Mouse (Mus musculus) CD4-positive helper T cell, adult 2 months (primary cell): Measurements from ENCODE around the gene Lgi4.
A peak's percentile ranks its signal among the peaks of the same experiment; 100 is the strongest.

ENCODE experiments used
- DNase-seq: peaks from one replicate; pipeline ENCODE4 v3.0.0-alpha.2; 2012; ENCODE audit warnings: low read depth, missing footprints, low spot score

Gene Lgi4

DNA sequence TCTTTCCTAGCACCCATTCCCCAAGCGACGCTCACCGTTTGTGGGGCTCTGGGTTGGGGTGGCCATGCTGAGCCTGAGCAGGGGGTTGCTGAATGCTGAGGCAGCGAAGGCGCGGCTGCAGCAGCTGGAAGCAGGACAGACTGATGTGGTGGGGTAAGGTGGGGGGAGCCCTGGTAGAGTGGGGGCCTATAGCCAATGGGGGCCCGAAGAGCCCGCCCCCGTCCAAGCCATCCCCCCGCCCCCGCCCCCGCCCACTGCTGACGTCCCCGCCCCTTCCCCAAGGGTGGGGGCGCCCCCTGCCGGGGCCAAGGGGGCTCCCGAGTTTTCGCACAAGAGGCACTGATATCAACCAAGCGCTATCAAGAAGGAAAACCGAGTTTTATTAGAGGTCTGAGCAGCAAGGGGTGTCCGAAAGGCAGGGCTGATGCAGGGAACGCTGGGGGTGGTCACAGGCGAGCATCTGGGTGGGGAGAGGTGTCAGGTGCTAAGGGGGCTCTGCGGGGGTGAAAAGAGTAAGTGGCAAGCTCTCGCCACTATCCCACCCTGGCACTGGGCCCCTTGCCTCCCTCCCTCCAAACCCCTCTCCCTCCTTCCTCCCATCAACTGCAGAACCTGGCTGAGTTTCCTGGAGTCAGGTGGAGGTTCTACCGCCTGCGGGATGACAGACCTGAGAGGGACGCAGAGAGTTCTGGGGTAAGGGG lies 7.7 kb upstream of the Lgi4 start, which contains the start of gene Fxyd7:
Gene Fxyd7 (minus strand): TSS at position 147 of the 701 bp plus-strand sequence.
- peak; percentile 38 for DNase-seq

DNA sequence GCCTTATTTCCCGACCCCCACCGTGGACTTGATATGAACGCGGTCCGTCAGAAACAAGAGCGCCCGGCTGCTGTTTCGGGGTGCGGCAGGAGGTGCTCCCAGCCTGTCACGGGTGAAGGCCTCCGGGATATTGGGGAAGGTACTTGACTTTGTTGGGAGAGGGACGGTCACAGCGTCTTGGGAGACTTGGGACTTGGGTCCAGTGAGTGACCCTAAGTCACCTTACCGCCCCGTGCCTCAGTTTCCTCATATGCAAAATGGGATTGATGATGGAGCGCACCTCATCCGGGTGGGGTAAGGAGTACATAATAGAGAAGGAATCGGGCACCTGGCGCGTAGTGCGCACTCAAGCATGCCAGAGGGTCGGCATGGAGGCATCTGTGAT lies 6.9 kb upstream of the Lgi4 start:
- no peak for DNase-seq

DNA sequence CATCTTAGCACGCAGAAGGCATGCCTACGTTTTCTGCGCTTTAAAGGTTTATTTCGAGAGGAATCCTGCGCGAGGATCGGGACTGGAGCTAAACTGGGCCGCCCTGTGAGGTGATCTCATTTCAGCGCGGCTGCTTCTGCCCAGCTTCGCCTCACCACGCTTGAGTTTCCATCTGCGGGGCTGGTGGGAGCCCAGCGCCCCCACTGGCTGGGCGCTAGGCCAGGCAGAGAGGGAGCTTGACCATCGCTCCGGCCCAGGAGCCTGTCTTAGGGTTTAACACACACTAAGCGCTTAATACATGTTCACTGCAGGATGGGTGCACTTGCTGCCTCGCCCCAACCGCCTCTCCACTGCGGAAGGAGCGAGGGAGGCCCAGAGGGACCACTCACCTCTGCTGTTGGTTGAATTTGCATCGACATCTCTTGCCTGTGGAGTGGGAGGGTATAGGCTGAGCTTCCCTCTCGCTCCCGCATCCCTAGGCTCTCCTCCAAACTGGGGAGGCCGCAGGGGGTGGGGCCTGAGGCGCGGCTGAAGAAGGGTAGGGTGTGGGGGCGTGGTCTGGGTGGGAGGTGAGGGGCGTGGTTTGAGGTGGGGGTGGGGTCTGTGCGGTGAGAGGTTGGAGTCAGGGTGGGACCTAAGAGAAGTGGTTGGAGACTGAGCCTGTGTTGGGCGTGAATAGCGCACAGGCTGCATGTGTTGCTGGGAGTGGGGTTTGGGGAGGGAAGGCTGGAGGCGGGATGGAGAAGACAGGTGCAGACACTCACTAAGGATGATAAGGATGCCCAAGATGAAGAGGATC lies 6.3 kb upstream of the Lgi4 start:
- peak; percentile 51 for DNase-seq

DNA sequence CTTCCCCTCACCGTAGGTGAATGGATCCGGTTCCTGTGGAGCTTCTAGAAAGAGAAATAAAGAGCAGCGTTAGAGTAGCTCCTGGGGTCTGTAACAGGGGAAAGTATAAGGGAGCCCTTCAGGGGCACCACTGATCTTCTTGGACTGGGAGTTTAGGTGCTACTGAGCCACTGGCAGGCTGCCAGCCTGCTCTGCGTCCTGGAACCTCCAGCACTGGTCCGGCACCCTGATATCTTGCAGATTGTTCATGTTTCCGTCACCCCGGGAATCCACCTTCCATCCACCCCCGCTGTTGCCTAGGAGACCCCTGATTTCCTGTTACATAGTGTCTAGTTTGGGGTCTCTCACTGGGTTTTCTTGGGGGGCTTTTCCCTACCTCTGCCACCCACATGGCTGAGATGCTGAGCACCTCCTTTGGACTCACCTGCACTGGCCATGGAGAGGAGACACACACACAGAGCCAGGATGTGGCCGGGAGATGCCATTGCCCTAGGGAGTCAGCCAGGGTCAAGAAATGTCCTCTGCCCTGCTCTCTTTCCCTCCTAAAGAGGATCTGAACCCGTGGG lies 5.2 kb upstream of the Lgi4 start:
- no peak for DNase-seq

DNA sequence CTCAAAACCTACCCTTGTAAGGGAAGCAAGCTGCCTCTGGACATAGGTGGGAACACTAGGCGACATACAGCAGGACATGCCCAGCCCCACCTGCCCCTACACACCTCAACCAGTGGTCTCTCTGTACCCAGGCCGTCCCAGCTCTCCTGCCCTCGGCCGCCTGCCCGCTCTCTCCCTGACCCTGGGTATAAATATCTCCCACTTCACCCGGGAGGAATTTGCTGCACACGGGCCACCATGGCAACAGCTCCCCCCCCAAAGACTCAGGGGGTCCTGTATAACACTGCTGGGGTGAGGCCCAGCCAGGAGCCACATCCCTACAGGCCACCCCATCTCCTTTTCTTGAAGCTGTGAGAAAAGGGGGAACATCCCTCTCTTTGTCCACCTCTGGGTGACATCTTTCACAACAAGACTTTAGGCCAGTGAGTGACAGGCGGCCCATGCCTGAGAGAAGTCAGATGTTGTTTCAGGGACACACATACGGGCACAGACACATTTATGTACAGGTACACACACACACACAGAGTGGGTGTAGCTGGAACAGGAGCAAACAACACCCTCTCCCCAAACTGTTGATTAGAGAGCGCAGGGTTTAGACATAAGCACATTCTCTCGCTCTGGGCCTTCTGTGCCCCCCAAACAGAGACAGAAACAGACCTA lies 4.4 kb upstream of the Lgi4 start:
- no peak for DNase-seq

DNA sequence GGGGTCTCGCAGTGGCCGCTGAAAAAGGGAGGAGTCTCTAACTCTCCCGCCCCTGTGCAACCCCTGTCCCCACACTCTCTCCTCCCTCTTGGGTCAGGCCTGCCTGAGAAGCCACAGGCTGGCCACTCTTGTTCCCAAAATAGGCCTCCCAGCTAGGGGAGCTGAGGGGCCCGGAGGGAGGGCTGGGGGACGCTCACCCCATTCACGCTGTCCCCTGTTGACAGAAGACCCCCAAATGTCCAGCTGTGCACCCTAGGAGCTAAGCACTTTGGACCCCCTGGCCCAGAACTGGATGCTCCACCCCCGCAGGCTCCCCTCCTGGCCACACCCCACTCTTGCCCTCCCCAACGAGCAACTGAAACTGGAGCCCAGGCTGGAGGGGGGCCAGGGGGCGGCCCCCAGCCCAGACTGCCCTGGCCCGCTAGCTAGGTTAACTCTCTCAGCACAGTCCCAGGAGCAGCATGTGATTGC lies 3.8 kb upstream of the Lgi4 start:
- DNase-seq = no peak

DNA sequence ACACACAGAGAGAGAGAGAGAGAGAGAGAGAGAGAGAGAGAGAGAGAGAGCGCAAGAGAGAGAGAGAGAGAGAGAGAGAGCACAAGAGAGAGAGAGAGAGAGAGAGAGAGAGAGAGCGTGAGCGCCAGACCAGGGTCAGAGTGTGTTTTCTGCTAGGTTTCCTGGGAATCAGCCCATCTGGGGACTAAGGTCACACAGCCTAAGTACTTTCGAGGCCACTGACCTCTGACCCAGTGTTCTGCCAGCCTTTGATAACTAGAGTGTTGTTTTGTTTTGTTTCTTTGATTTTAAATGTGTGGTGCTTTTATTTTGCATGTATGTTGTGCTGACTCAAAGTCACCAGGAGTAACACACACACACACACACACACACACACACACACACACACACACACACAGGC lies 3.3 kb upstream of the Lgi4 start:
- DNase-seq = no peak

DNA sequence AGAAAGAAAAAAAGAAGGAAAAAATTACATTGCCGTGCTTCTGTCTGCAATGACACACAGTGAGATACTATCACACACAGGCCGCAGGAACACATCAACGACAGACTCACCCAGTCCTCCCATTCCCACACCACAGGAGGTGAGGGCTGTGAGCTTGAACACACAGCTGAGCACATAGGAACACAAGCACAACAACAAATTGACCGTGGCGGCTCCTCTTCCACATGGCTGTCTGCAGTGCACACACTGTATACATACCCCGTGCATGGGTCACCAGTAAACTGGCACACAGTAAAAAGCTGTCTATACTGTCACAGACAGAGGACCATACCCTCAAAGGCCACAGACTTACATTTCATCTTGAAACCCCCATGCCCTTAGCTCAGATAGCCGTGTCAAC lies 2.7 kb upstream of the Lgi4 start:
- no peak for DNase-seq

DNA sequence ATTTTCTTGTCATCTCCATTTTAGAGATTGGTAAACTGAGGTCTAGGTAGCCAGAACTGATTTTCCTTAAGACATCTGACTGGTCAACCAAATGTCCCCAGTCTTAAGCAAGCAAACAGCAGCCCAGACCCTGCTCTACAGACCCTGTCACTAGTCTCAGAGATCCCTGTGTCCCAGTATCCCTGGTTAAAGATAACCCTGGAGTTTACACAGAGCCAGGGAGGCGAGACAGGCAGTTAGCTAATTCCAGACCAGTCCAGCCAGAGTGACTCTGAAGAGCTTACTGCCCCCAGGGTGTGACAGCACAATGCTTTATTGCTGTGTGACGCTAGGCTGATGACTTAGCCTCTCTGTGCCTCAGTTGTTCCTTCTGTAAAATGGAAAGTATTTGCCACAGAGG lies 2.1 kb upstream of the Lgi4 start, which contains the start of gene Fxyd1:
Gene Fxyd1 (minus strand): TSS at position 129 of the 400 bp plus-strand sequence.
- no peak for DNase-seq

DNA sequence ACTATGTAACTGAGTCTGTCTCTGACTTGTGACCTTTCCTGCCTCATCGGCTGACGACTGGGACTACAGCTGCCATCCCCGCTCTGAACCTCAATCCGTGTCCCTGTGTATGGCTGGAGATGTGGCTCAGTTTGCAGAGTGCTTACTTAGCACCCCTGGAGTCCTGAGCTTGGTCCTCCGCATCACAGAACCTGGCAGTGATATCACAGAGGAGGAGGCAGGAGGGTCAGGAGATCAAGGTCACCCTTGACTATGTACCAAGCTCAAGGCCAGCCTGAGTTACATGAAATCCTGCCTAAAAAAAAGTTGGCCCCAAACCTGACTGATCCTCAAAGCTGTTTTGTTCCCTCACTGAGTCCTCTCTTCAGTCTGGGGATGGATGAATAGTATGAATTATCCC lies 1.4 kb upstream of the Lgi4 start:
- no peak for DNase-seq

DNA sequence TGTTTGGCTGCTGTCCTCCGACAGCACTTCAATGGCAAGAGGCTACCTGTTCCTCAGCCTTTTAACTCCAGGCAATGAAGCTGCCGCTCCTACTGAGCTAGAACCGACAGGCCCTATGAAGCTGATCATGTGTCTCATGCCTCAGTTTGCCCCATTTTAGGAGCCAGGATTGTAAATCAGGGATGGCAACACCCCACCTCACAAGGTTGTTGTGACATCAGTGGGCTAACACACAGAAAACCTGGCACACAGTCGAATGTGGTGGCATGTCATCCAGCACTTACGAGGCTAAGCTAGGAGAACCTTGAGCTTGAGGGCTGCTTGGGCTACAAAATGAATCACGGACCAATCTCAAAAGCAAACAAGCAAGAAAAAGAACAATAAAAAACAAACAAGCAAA lies 931 bp upstream of the Lgi4 start:
- no peak for DNase-seq

DNA sequence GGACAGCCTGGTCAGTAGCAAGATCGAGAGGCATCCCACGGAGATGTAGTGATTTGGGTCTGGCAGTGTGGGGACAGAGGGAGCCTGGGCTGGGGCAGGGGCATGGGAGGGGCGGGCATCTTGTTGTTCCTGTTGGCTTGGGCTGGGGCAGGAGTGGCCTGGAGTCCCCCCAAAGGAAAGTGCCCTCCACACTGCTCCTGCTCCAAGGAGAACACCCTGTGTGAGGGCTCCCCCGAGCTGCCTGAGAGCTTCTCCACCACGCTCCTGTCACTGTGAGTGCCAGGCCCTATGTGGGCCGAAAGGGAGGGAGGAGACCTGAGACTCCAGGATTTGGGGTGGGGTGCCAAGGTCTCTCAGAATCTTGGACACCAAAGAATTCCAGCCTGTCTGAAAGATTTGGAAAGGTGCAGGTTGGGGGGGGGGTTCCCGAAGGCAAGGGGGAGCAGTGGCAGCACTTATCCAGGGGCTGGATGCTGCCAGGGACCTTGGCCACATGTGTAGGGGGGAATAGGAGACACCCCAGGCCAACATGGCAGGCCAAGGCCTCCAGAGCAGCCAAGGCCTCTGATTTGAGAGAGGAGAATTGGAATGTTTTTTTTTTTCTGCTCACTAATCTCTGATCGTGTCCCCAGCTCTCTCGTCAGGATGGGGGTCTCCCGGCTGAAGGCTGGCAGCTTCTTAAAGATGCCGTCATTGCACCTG lies 928 bp downstream of the Lgi4 start:
- no peak for DNase-seq

DNA sequence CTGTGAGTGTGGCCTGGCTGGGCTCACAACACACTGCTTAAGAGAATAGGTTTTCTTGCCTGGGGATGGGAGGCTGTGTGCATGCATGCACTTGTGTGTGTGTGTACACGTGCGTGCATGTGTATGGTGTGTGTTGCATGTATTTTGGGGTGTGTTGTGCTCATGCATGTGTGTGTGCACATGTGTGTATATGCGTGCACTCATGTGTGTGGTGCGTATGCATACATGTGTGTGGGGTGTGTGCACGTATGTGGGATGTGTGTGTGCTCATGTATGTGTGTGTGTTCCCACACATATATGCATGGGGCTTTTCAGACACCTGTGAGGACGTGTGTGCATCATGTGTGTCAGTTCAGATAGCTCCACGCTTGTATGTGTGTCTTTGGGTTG lies 1.5 kb downstream of the Lgi4 start:
- DNase-seq = no peak

DNA sequence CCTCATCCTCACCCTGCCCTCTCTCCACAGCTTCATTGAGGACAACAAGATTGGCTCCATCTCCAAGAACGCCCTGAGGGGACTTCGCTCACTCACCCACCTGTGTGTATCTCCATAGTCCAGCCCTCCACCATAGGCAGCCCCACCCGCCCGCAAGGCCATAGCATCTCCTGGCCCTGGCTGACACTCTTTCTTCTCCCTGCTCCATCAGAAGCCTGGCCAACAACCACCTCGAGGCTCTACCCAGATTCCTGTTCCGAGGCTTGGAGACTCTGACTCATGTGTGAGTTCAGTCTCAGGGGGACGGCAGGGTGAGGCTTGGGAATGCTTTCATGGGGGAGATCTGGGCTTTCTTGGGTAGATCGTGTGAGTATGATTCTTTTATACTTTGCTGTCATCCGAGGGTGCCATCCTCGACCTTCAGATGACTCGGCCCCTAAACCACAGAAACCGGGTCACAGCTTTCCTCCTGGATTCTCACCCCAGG lies 4.0 kb downstream of the Lgi4 start:
- DNase-seq = no peak

DNA sequence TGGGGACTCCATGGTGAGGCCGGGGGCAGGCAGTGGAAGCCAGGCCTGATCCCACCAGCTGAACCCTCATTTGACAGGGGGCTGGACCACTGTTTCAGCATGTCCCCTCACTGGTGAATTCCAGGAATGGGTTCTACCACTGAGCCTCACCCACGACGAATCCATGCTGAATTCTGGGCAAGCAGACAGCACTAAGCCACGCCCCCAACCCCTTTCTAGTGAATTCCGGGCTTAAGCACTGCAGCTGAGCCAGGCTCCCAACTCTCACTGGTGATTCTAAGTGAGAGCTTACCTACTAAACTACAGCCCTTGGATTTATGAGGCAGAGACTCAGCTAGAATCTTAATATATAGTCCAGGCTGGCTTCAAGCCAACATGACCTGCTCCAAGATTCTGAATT lies 8.7 kb downstream of the Lgi4 start:
- no peak for DNase-seq

DNA sequence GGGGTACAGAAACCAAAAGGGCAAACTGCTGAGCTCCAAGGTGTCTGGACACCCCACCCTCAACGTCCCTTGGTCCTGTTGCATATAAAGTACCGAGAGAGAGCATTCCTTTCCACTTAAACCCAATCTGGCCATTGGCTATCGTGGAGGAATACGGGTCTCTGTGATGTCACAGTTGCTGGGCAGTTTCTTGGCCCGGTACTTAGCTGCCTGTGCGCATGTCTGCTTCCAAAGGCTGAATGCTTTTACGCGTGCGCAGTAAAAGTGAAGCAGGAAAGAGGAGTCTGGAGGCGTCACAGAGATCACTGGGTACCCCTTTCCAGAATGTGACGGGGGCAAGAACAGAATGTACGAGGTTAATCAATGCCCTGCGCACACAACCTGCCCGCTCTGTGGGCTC lies 10.3 kb downstream of the Lgi4 start:
- DNase-seq = no peak

DNA sequence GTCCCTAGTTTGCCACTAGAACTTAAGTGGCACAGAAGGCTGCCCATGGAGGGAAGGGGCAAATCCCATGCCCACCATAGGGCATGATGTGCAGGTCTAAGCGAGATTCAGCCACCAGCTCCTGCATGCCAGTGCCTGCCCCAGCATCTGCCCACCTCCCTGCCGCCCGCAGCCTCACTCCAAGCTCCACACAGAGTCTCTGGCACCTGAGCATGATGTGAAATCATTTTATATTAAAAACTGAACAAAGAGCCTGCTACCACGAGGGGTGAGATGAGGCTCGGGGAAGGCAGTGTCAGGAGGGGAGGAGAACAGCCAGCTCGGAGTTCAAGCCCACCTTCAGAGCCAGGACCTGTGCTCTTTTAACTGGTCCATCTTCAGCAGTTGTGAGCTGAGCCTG lies 11.2 kb downstream of the Lgi4 start:
- no peak for DNase-seq

DNA sequence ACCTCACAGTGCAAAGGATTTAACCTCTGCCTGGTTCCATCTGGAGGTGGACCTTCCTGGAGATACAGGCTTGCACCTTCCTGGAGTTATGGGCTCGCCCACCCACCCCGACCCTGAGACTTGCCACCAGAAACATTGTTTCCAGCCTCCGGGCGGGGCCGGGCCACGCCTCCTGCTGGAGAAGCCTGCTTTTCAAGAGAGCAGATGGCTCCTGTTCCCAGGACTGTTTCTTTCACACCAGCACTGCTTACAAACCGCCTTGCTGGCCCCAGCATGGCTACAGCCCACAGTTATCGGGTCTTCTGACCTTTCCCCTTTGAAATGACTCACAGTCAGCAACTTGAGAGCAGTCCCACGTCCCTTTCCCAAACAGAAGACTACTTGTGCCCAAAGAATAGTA lies 13.2 kb downstream of the Lgi4 start:
- DNase-seq = no peak

DNA sequence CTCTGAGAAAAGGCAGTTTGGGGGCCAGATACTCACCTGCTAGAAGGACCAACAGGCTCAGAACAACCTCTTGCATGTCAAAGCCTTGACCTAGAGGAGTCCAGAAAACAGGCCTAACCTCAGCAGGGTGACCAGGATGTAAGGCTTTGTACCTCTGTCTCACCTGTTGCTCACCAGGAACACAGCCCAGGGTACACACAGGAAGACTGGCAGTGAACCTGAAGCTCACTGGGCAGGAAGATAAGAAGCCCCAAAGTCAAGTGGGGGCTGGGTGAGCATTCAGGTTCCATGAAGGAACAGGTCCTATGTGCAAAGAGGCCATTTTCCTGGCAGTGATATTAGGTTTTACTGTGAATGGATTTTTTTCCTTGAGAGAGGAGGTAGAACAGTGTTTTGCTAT lies 14.4 kb downstream of the Lgi4 start:
- no peak for DNase-seq

DNA sequence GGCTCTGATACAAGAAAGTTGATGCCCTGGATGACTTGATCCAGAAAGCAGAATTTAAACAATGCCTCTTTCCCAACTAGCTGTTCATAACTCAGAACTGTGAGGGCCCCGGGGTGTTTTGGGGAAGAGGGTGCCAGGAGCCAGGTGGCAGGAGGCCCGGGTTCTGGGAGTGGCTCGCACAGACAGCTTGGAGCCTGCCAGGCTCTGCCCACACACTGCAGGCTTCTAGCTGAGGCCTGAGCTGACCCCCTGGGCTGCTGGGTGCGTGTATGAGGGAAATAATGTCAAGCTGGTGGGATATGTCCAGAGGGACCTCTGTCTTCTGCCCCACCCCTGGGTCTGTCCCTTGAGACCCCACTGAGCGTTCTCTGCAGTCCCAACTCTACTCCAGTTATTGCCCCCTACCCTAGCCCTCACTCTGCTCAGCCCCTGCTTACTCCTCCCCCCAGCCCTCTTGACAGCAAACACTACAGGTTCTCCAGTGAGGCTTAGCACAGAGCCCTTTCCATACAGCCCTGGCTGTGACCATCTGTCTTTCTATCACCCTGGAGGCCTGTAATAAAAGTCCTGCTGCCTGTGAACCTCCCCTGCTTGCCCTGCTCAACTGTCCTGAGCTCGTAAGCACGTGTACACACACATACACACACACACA lies 15.0 kb downstream of the Lgi4 start:
- no peak for DNase-seq

DNA sequence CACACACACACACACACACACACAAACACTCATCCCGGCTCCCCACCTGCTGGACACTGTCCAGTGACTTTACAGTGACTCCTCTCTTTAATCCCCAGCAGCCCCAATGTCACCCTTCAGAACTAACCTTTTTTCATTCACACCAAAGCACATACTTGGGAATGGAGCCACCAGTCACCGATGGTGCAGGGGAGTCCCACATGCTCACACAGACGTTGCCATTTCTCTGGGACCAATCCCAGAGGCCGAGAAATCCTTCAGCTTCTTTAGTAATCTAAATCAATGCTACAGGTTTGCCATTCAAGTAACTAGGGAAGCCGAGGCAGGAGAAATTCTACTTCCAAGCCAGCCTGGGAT lies 15.5 kb downstream of the Lgi4 start:
- DNase-seq = no peak
